Mouse (Mus musculus) natural killer cell, adult 2 months (primary cell): ENCODE data around the gene Zbtb20.

Experiments used
- DNase-seq, 2 experiments: peaks; one replicate each; pipeline ENCODE4 v3.0.0; 2022; ENCODE audit warnings: low spot score in 2 of 2

Gene Zbtb20

GRCm38 (mm10) chr16:43297953-43298596 lies 422.4 kb downstream of the Zbtb20 start:
- DNase-seq: no peak

- DNase-seq: no peak
These were observed 424.7 kb downstream of the Zbtb20 start for GRCm38 (mm10) chr16:43300420-43300819.

DNA sequence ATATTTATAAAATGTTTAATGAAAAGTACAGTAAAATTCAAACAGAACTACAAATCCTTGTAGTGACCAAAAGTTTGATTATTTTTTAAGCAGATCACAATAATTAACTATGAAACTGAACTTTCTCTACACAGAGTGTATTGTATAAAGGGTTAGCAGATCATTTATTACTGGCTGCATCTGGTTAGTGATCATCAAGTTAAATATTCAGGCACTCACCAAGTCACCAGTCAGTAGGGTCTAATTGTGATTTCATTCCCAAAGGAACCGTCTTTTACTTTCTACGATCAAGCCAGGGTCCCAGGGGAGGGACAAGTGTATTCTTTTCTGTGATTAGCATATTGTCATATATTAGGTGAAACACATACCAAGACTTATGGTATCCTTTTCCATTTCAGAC lies 426.5 kb downstream of the Zbtb20 start:
- no peak for DNase-seq

DNA sequence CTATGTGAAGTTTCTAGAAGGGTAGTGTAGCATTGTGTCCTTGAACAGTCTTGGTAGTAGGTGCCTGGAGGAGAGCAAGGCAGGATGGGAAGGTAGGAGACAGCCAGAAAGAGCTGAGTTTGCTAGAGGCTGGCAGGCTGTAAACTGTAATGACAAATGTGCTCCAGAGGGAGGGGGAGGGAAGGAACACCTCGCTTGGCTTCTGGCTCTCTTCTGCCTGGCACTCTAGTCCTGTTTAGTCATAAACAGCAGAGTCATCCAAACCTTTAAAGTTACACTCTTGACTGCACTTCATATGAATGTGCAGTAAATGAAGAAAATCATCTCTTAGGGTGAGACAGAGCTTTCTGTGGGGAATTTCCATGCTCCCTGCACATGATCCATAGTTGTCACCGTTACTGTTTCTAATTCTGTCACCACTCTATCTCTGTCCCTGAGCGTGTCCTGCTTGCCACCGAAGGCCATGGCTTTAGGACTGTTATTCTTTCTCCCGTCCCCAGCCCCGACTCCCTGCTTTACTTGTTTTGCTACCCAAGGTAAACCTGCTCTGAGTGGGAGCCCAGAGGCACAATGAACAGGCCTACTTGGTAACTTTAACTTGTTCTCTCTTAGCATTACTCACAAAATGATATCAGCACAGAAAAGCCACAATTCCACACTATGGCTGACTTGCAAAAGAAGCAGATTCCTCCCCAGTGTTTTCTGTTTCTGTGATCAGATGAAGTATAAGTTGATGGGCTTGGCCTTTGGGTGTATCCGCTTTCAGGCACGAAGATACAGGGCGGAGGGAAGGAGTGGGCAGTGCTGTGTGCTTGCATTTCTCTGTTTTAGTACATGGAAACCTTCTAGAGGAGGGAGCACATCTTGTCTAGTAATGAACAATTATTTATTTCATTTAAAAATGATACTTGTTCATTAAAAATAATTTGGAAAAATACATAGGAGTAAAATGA lies 427.8 kb downstream of the Zbtb20 start:
- no peak for DNase-seq

DNA sequence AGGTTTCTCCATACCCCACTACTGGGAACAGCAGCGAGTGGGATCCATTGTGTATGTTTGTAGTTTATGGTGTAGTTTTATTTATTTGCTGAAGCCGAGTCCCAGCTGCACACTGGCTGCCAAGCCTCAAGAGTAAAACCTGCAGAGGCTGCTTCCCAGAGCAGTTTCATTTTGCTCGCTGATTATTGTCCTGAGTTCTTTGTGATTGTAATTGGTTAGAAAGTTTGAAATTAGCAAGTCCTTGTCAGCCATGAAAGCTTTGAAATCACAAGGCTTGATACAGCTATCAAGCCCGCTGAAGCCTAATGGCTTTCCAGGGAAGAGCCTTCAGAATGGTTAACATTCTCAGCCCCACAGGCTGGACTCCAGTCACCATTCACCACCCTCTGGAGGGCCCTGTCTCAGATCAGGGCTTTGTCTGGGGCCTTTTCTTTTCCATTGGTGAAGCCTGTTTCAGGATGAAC lies 434.3 kb downstream of the Zbtb20 start:
- DNase-seq: no peak

DNA sequence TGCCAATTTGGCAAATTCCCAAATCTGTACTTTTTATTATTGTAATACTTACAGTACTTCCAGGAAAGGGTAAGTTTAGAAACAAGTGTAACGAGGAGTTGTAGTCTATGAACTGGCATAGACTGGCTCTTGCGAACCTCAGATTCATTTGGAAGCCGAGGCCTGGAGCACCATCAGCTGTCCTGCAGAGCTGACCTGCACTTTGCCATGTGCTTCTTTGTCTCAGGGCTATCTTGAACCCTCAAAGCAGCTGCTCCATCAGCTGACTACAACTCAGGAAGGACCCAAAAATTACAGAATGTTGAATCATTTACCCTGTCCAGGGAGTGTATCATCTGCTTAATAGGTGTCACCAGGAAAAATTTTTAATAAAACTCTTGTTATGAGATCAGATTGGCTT lies 448.3 kb downstream of the Zbtb20 start:
- DNase-seq: no peak

DNA sequence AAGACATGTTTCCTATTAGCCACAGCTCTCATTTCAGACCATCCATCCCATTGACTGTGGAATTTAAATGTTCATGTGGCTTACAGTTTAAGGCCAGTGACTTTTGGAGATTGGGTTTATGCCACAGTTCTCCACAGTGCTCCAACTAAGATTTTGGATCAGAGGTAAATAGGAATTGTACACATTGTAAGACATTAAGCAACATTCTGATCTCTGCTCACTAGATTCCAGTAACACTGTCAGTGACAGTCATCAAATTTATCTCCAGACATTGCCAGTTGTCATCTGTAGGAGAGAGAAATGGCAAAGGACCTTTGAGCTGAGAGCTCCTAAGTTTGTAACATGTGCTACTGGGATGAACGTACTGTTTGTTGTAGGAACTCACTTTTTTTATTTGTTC lies 452.5 kb downstream of the Zbtb20 start:
- DNase-seq: no peak

DNA sequence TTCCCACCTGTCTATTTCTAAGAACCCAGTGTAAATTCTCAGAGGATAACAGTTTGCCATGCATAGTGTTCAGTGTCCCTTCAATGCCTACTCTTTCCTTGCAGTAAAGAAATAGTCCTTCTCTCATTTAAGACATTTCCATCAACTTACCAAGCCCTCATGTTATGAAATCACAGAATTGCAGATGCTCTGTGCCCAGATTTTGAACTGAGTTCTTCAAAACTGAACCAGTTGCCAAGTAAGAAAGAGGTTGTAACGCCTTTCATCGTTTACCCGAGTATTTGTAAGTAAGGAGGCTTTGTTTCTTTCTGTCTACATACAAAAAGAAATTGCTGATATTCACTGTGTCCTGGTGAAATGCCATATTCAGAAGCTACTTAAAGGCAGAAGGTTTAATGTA lies 454.5 kb downstream of the Zbtb20 start:
- DNase-seq: no peak

DNA sequence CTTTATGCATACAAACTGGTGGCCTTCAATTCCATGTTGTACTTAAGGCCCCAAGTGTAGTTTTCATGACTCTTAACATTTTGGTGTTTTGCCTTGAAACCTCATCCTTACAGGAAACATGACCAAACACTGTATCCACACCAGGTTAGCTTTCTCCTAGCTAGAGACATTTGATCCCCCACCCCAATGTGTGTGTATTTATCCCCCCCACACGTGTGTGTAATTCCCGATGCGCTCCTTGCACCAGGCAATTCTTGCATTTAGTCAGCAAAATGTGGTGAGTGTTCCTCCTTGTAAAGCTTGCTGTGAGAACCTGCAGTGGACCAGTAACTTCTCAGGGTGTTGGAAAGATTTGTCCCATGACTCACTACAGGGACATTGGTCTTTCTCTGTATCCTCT lies 455.8 kb downstream of the Zbtb20 start:
- DNase-seq: no peak

GRCm38 (mm10) chr16:43332734-43333133 lies 457.1 kb downstream of the Zbtb20 start:
- no peak for DNase-seq

- no peak for DNase-seq
These were observed 457.6 kb downstream of the Zbtb20 start for GRCm38 (mm10) chr16:43333265-43333664.

GRCm38 (mm10) chr16:43334411-43335150 lies 458.9 kb downstream of the Zbtb20 start:
- DNase-seq: no peak

GRCm38 (mm10) chr16:43335151-43335823 lies 459.6 kb downstream of the Zbtb20 start:
- no peak for DNase-seq

GRCm38 (mm10) chr16:43335824-43336215 lies 460.1 kb downstream of the Zbtb20 start:
- DNase-seq: no peak

- no peak for DNase-seq
These were observed 465.0 kb downstream of the Zbtb20 start for GRCm38 (mm10) chr16:43340712-43341111.

GRCm38 (mm10) chr16:43341916-43342455 lies 466.3 kb downstream of the Zbtb20 start:
- DNase-seq: no peak

DNA sequence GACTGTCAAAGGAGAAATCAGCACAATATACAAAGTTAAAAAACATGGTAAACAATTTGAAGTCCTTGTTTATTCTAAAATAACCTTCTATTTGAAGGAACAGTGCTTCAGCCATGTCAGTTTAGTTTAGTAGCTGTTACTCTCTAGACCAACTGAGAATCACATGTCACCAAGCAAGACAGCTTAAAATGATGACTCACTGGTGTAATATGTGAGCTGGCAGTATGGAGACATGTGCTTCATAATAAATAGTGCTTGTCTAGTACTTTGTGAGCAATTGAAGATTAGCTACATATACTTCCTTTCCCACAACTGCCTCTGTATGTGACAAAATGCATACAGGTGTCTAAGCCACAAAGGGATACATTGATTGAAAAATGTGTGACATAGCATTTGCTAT lies 470.4 kb downstream of the Zbtb20 start:
- DNase-seq: no peak

DNA sequence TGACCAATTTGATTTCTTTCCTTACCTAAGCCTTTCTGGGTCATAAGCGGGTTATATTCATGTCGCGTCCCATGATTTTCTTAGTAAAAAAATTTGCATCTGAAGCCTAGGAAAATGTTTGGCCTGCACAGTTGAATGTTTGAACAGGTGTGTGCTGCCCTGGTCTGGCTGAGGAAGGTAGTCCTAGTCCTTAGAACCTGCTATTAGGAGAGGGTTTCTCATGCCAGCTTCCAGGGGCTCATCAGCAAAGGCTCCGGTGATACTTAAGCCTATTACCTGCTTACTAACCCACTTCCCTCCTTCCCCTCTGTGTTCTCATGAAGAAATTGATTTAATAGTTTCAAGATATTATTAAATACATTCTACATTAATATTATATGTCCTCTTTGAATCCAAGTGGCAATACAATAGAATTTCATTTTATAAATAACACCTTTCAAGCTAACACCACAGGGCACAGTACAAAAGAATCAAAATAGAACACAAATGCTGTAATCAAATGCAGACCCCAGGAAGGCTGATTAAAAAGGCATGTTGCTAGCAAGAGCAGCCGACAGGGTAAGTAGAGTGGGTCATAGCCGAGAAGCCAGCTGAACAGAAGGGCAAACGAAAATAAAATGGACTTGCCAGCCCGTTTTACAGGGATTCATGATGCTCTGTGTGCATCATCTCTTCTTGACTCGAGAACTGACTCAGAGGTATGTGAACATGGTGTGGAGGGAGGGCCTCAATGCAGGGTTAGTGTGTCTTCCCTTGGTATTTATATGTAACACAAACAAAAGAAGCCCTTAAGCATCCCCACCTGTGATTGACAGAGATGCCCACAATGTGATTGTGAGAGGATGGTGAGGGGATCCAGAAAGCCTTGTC lies 480.3 kb downstream of the Zbtb20 start:
- no peak for DNase-seq

DNA sequence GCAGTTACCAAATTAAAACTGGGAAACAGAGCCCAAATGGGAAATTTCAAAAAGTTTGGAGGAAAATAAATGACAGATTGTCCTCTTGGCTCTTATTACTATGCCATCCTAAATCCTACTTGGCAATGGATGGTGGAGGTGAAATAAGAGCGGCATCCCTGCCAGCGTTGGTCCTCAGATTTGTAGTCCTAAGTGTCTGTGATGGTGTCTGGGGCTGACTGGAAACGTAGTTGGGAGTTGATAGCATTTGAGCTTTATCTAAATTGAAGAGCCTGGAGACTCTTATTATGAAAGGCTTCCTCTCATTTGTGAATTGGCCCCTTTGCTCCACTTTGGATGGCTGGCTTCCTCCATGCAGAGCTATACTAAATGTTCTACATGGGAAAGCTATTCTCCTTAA lies 483.9 kb downstream of the Zbtb20 start:
- DNase-seq: no peak

DNA sequence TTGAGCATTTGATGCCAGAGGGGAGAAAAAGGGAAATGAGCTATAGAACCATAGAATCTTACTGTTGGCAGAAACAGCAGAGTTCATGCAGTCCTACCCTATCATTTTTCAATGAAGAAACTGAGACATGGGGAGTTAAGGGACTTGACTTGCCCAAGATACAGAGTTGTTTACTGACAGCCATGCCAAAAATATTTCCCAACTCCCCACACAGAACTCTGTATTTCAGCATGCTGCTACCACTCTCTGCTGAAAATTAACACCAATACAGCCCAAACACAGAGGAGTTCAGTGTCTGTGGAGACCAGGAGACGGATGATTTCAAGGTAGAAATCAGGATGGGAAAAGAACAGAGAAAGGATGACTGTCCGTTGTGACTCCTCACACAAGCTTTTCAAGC lies 484.4 kb downstream of the Zbtb20 start:
- DNase-seq: no peak
